Mouse (Mus musculus) c-Kit-negative CD71-positive TER-119-positive erythroid progenitor cells, embryonic 14.5 days (primary cell): Measurements from ENCODE around the gene Gm20924.
"Not testable (repeated sequence)": the region's sequence is repeated elsewhere in the genome, so short reads cannot be mapped to it uniquely, and the experiment has no call there.

Experiments used
- DNase-seq: peaks from one replicate; pipeline ENCODE4 v3.0.0-alpha.2; 2013; ENCODE audit warnings: low read depth, low spot score

Gm20924 gene

GRCm38 (mm10) chrY:65207427-65207826, at the start of gene Gm20924:
TSS of gene Gm20924 (minus strand) at chrY:65207527.
- not testable (repeated sequence) for DNase-seq
